Mouse (Mus musculus): ENCODE results near the gene Fam89a.

DNA sequence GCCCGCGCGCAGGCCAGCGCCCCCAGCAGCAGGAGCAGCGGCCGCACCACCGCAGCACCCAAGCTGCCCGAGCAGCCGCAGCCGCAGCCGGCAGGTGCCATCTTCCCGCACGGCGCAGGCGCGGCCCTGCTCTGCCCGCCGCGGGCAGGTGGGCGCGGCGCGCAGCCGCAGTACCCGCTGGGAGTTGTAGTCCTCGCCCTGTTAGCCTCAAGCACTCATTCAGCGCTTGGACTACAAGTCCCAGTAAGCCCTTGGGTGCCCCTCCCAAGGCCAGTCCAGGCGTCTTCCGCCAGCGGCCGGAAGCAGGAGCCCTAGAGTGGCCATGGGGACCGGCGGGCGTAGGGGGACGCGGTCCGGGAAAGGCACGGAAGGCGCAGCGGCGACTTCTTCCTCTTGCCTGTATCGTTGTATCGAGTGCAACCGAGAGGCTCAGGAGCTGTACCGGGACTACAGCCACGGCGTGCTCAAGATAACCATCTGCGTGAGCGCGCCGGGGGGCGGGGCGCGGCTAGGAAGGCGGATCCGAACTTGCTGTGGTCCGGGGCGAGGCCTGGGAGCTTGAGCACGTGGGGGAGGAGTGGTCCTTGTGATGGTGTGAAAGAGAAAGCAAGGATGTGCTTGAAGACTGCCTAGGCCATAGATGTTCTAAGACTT lies 29.6 kb downstream of the Fam89a start, which contains the start of the genes Ttc13 and Arv1:
- TF ChIP-seq CTCF (IDR thresholded peaks at IDR 0.05; ENCODE audit: low read depth) (no peak), EP300 (IDR thresholded peaks at IDR 0.05; ENCODE audit: low read depth) (no peak)
